Mouse (Mus musculus) left cerebral cortex, adult 8-10 months (tissue): ENCODE data around the gene Cenpk. TPM values are rescaled to one million over a fixed set of nuclear protein-coding genes. Genes with fewer than 3 reads are reported as not detected.
A peak's percentile ranks its signal among the peaks of the same experiment; 100 is the strongest.
"Not testable (repeated sequence)": the region's sequence is repeated elsewhere in the genome, so short reads cannot be mapped to it uniquely, and the experiment has no call there.

Experiments used
- DNase-seq, 2 experiments: peaks; one replicate each; pipeline ENCODE4 v3.0.0; 2022; ENCODE audit warnings: low spot score in 2 of 2
- total RNA-seq, 4 experiments: library from RNA; stranded (reverse); gene quantifications; 2 replicates each; pipeline ENCODE4 v1.2.4; 2022

Cenpk gene
- total RNA-seq = 1 to 10 TPM in 2 of 4 experiments, under 1 TPM in 2; 0.81 to 2.5 (median 1.2) TPM

- DNase-seq = peak; percentile 92 to 95
These were observed at the start of gene Cenpk, which contains the start of gene Ppwd1 for GRCm38 (mm10) chr13:104228384-104229066. Gene Cenpk, plus strand, starts transcription at chr13:104228611. Gene Ppwd1, minus strand, starts transcription at chr13:104228843.

GRCm38 (mm10) chr13:104178650-104179121 is 49.7 kb upstream of the Cenpk start, which contains the start of gene Trim23:
Gene Trim23, plus strand, starts transcription at chr13:104178797.
- peak; percentile 92 to 98 for DNase-seq

GRCm38 (mm10) chr13:104179176-104179888 is 49.1 kb upstream of the Cenpk start:
- no peak for DNase-seq

GRCm38 (mm10) chr13:104187357-104187756 is 41.1 kb upstream of the Cenpk start:
- DNase-seq = no peak

GRCm38 (mm10) chr13:104195891-104196290 is 32.5 kb upstream of the Cenpk start:
- not testable (repeated sequence) for DNase-seq

GRCm38 (mm10) chr13:104204313-104204712 is 24.1 kb upstream of the Cenpk start:
- DNase-seq = no peak

- DNase-seq = no peak
These were observed 933 bp upstream of the Cenpk start for GRCm38 (mm10) chr13:104227478-104227877.

- no peak for DNase-seq
These were observed 770 bp downstream of the Cenpk start for GRCm38 (mm10) chr13:104229181-104229580.

- no peak for DNase-seq
These were observed 30.6 kb downstream of the Cenpk start for GRCm38 (mm10) chr13:104258997-104259396.

GRCm38 (mm10) chr13:104285031-104285431 is 56.6 kb downstream of the Cenpk start:
- DNase-seq = no peak

GRCm38 (mm10) chr13:104285737-104286311 is 57.4 kb downstream of the Cenpk start:
- peak in 1 of 2 experiments; percentile 21 for DNase-seq

GRCm38 (mm10) chr13:104286336-104286735 is 57.9 kb downstream of the Cenpk start:
- DNase-seq = no peak

GRCm38 (mm10) chr13:104286897-104287309 is 58.5 kb downstream of the Cenpk start:
- DNase-seq = peak; percentile 60 to 83

GRCm38 (mm10) chr13:104287366-104288225 is 59.2 kb downstream of the Cenpk start, which contains the start of gene Adamts6:
Gene Adamts6, plus strand, starts transcription at chr13:104287835.
- no peak for DNase-seq

GRCm38 (mm10) chr13:104288226-104288859 is 59.9 kb downstream of the Cenpk start:
- no peak for DNase-seq

GRCm38 (mm10) chr13:104289176-104289575 is 60.8 kb downstream of the Cenpk start:
- DNase-seq = no peak

- DNase-seq = no peak
These were observed 67.1 kb downstream of the Cenpk start for GRCm38 (mm10) chr13:104295472-104295871.
